Mouse (Mus musculus) hematopoietic stem cell, adult 5-6 weeks (primary cell): ENCODE results near the gene 7530416G11Rik. TPM values are rescaled to one million over a fixed set of nuclear protein-coding genes. Genes with fewer than 3 reads are reported as not detected.

ENCODE experiments used
- ATAC-seq, 2 experiments: fragments of 125-278 bp in 1 of 2; replicated peaks in 1 of 2; 2 replicates each; pipeline ENCODE4 v1.8.0; 2016 to 2017; ENCODE audit warnings: inconsistent platforms in 2 of 2, mild to moderate bottlenecking in 2 of 2, moderate number of reproducible peaks in 2 of 2, low read depth in 1 of 2, moderate TSS enrichment in 1 of 2; ENCODE audit not compliant: low FRiP score in 2 of 2, poor library complexity in 2 of 2, severe bottlenecking in 2 of 2, insufficient read depth in 1 of 2, low TSS enrichment in 1 of 2
- total RNA-seq: library from RNA; stranded (forward); fragments of 172-1452, 232-1000 nt; gene quantifications from 2 replicates; pipeline ENCODE4 v1.2.3, GENCODE M21; 2017

The 7530416G11Rik gene
- total RNA-seq, 1 experiment from 2014 or later = not detected

- no peak for ATAC-seq
Measured at GRCm38 (mm10) chr15:85456891-85457290, 46.1 kb downstream of the 7530416G11Rik start.

GRCm38 (mm10) chr15:85446652-85447051, 56.4 kb downstream of the 7530416G11Rik start:
- no peak for ATAC-seq

Other genes with a start within 250 kb of the 7530416G11Rik start
- gene Atxn10, start 167.0 kb downstream of the 7530416G11Rik start, total RNA-seq = 77.9 and 96.6 TPM in 2 replicates
- not detected in 2 replicates for gene Wnt7b, start 79.2 kb upstream of the 7530416G11Rik start, total RNA-seq
- not detected in 2 replicates for gene Ppara, start 231.8 kb upstream of the 7530416G11Rik start, total RNA-seq